Mouse (Mus musculus) MEL (cell line): ENCODE measurements around the gene Lsm2. TPM values are rescaled to one million over a fixed set of nuclear protein-coding genes. Genes with fewer than 3 reads are reported as not detected.
A peak's percentile ranks its signal among the peaks of the same experiment; 100 is the strongest.

Experiments
- DNase-seq: peaks from one replicate; pipeline ENCODE4 v3.0.0; 2011; ENCODE audit warnings: low read depth, low spot score
- H3K27ac ChIP-seq: 2 replicates; pipeline ENCODE4 v1.5.1; 2012; ENCODE audit warnings: low read depth, mild to moderate bottlenecking, control low read depth, low read length, moderate library complexity; ENCODE audit not compliant: control insufficient read depth
- H3K27me3 ChIP-seq, 2 experiments: fragments of 150-350 bp in 1 of 2; sonication (generic) in 1 of 2; 2 replicates each; pipeline ENCODE4 v1.6.1; 2012; ENCODE audit warnings: low read length in 2 of 2, mild to moderate bottlenecking in 2 of 2, improper control_type of control experiment in 1 of 2, moderate library complexity in 1 of 2; ENCODE audit not compliant: insufficient read depth in 2 of 2, control insufficient read depth in 1 of 2
- H3K36me3 ChIP-seq, 2 experiments: 2 replicates each; pipeline ENCODE4 v1.6.1; 2012 to 2014; ENCODE audit warnings: low read length in 2 of 2, improper control_type of control experiment in 1 of 2, inconsistent platforms in 1 of 2, mild to moderate bottlenecking in 1 of 2; ENCODE audit not compliant: insufficient read depth in 2 of 2, control insufficient read depth in 1 of 2
- H3K4me1 ChIP-seq, 2 experiments: fragments of 150-350 bp in 1 of 2; sonication (generic) in 1 of 2; 2 replicates each; pipeline ENCODE4 v1.6.1; 2012; ENCODE audit warnings: low read length in 2 of 2, improper control_type of control experiment in 1 of 2, mild to moderate bottlenecking in 1 of 2; ENCODE audit not compliant: insufficient read depth in 2 of 2, control insufficient read depth in 1 of 2
- H3K4me3 ChIP-seq, 2 experiments: fragments of 150-350 bp in 1 of 2; sonication (generic) in 1 of 2; 2 replicates each; pipeline ENCODE4 v1.5.1; 2012; ENCODE audit warnings: low read depth in 2 of 2, low read length in 2 of 2, mild to moderate bottlenecking in 2 of 2, moderate library complexity in 2 of 2, control low read depth in 1 of 2, improper control_type of control experiment in 1 of 2; ENCODE audit not compliant: control insufficient read depth in 1 of 2, insufficient read depth in 1 of 2
- H3K79me2 ChIP-seq: 2 replicates; pipeline ENCODE4 v1.6.1; 2012; ENCODE audit warnings: mild to moderate bottlenecking, low read length, moderate library complexity; ENCODE audit not compliant: control insufficient read depth, poor library complexity, insufficient read depth
- H3K9ac ChIP-seq: 2 replicates; pipeline ENCODE4 v1.6.1; 2012; ENCODE audit warnings: low read depth, mild to moderate bottlenecking, control low read depth, low read length, moderate library complexity; ENCODE audit not compliant: control insufficient read depth, poor library complexity, severe bottlenecking
- H3K9me3 ChIP-seq: fragments of 150-350 bp; sonication (generic); replicated peaks from 2 replicates; pipeline ENCODE4 v1.6.1; 2012; ENCODE audit warnings: mild to moderate bottlenecking, low read length, improper control_type of control experiment, moderate library complexity; ENCODE audit not compliant: insufficient read depth
- BHLHE40 ChIP-seq: IDR thresholded peaks from 2 replicates; pipeline ENCODE4 v1.6.1; 2012; ENCODE audit warnings: low read depth, mild to moderate bottlenecking, inconsistent platforms, low read length, improper control_type of control experiment, borderline replicate concordance
- CHD1 ChIP-seq: IDR thresholded peaks from 2 replicates; pipeline ENCODE4 v1.6.1; 2012; ENCODE audit warnings: low read depth, mild to moderate bottlenecking, inconsistent platforms, low read length, improper control_type of control experiment
- CHD2 ChIP-seq: IDR thresholded peaks from 2 replicates; pipeline ENCODE4 v1.6.1; 2011; ENCODE audit warnings: low read length, improper control_type of control experiment
- CTCF ChIP-seq, 3 experiments: IDR thresholded peaks in 2 of 3; conservative IDR thresholded peaks in 1 of 3; 2 replicates each; pipeline ENCODE4 v1.5.1; 2011 to 2012; ENCODE audit warnings: low read length in 3 of 3, low read depth in 2 of 3, mild to moderate bottlenecking in 2 of 3, improper control_type of control experiment in 1 of 3, inconsistent platforms in 1 of 3, mixed read lengths in 1 of 3, moderate library complexity in 1 of 3; ENCODE audit not compliant: control insufficient read depth in 1 of 3, insufficient read depth in 1 of 3, poor library complexity in 1 of 3, severe bottlenecking in 1 of 3
- E2F4 ChIP-seq: IDR thresholded peaks from 2 replicates; pipeline ENCODE4 v1.6.1; 2011; ENCODE audit warnings: low read depth, low read length, improper control_type of control experiment, borderline replicate concordance
- ELF1 ChIP-seq: IDR thresholded peaks from 2 replicates; pipeline ENCODE4 v1.6.1; 2014; ENCODE audit warnings: low read depth, mild to moderate bottlenecking, inconsistent platforms, low read length, improper control_type of control experiment, moderate library complexity
- EP300 ChIP-seq, 2 experiments: IDR thresholded peaks; 2 replicates each; pipeline ENCODE4 v1.6.1; 2011; ENCODE audit warnings: improper control_type of control experiment in 2 of 2, low read length in 2 of 2, low read depth in 1 of 2, mild to moderate bottlenecking in 1 of 2
- ETS1 ChIP-seq: IDR thresholded peaks from 2 replicates; pipeline ENCODE4 v1.6.1; 2012; ENCODE audit warnings: low read depth, mild to moderate bottlenecking, inconsistent platforms, low read length, improper control_type of control experiment, moderate library complexity
- GABPA ChIP-seq: IDR thresholded peaks from 2 replicates; pipeline ENCODE4 v1.6.1; 2012; ENCODE audit warnings: low read depth, mild to moderate bottlenecking, inconsistent platforms, low read length, improper control_type of control experiment, moderate library complexity
- GATA1 ChIP-seq: IDR thresholded peaks from 2 replicates; pipeline ENCODE4 v1.6.1; 2011; ENCODE audit warnings: low read depth, low read length, improper control_type of control experiment
- HCFC1 ChIP-seq: IDR thresholded peaks from 2 replicates; pipeline ENCODE4 v1.6.1; 2012; ENCODE audit warnings: low read depth, mild to moderate bottlenecking, inconsistent platforms, low read length, improper control_type of control experiment, moderate library complexity
- JUND ChIP-seq: IDR thresholded peaks from 2 replicates; pipeline ENCODE4 v1.6.1; 2011; ENCODE audit warnings: low read depth, mild to moderate bottlenecking, improper control_type of control experiment, low read length
- MAX ChIP-seq: IDR thresholded peaks from 2 replicates; pipeline ENCODE4 v1.6.1; 2011; ENCODE audit warnings: low read length, improper control_type of control experiment
- MAZ ChIP-seq: IDR thresholded peaks from 2 replicates; pipeline ENCODE4 v1.6.1; 2012; ENCODE audit warnings: low read depth, mild to moderate bottlenecking, inconsistent platforms, low read length, improper control_type of control experiment
- MXI1 ChIP-seq: IDR thresholded peaks from 2 replicates; pipeline ENCODE4 v1.6.1; 2011; ENCODE audit warnings: mild to moderate bottlenecking, low read depth, low read length, improper control_type of control experiment
- MYB ChIP-seq: IDR thresholded peaks from 2 replicates; pipeline ENCODE4 v1.6.1; 2011; ENCODE audit warnings: mild to moderate bottlenecking, low read depth, low read length, improper control_type of control experiment
- NRF1 ChIP-seq: IDR thresholded peaks from 2 replicates; pipeline ENCODE4 v1.6.1; 2014; ENCODE audit warnings: low read depth, mild to moderate bottlenecking, inconsistent platforms, low read length, improper control_type of control experiment, moderate library complexity; ENCODE audit not compliant: poor library complexity, insufficient read depth, severe bottlenecking
- POLR2A ChIP-seq, 2 experiments: IDR thresholded peaks; 2 replicates each; pipeline ENCODE4 v1.6.1; 2011 to 2012; ENCODE audit warnings: low read length in 2 of 2, mild to moderate bottlenecking in 2 of 2, control low read depth in 1 of 2, improper control_type of control experiment in 1 of 2, low read depth in 1 of 2, moderate library complexity in 1 of 2; ENCODE audit not compliant: control insufficient read depth in 1 of 2, insufficient read depth in 1 of 2, poor library complexity in 1 of 2
- POLR2AphosphoS2 ChIP-seq: IDR thresholded peaks from 2 replicates; pipeline ENCODE4 v1.6.1; 2011; ENCODE audit warnings: low read length, improper control_type of control experiment
- RAD21 ChIP-seq: IDR thresholded peaks from 2 replicates; pipeline ENCODE4 v1.6.1; 2011; ENCODE audit warnings: mild to moderate bottlenecking, low read depth, low read length, improper control_type of control experiment
- RCOR1 ChIP-seq: IDR thresholded peaks from 2 replicates; pipeline ENCODE4 v1.6.1; 2012; ENCODE audit warnings: low read depth, mild to moderate bottlenecking, inconsistent platforms, low read length, improper control_type of control experiment
- SIN3A ChIP-seq: IDR thresholded peaks from 2 replicates; pipeline ENCODE4 v1.6.1; 2012; ENCODE audit warnings: low read length, improper control_type of control experiment, inconsistent platforms
- SMC3 ChIP-seq: IDR thresholded peaks from 2 replicates; pipeline ENCODE4 v1.6.1; 2011; ENCODE audit warnings: low read depth, low read length, improper control_type of control experiment
- TAL1 ChIP-seq: IDR thresholded peaks from 2 replicates; pipeline ENCODE4 v1.6.1; 2012; ENCODE audit warnings: mild to moderate bottlenecking, inconsistent platforms, low read length, moderate library complexity, mixed read lengths
- TBP ChIP-seq: IDR thresholded peaks from 2 replicates; pipeline ENCODE4 v1.8.0; 2011; ENCODE audit warnings: low read depth, low read length, improper control_type of control experiment
- USF1 ChIP-seq: IDR thresholded peaks from 2 replicates; pipeline ENCODE4 v1.6.1; 2014; ENCODE audit warnings: low read depth, mild to moderate bottlenecking, inconsistent platforms, low read length, improper control_type of control experiment, moderate library complexity
- USF2 ChIP-seq, 2 experiments: IDR thresholded peaks; 2 replicates each; pipeline ENCODE4 v1.6.1; 2011 to 2012; ENCODE audit warnings: improper control_type of control experiment in 2 of 2, low read length in 2 of 2, borderline replicate concordance in 1 of 2, inconsistent platforms in 1 of 2, low read depth in 1 of 2, mild to moderate bottlenecking in 1 of 2; ENCODE audit not compliant: insufficient read depth in 1 of 2
- ZC3H11A ChIP-seq: IDR thresholded peaks from 2 replicates; pipeline ENCODE4 v1.6.1; 2012; ENCODE audit warnings: low read depth, mild to moderate bottlenecking, inconsistent platforms, low read length, improper control_type of control experiment
- ZKSCAN1 ChIP-seq: IDR thresholded peaks from 2 replicates; pipeline ENCODE4 v1.6.1; 2012; ENCODE audit warnings: low read depth, mild to moderate bottlenecking, inconsistent platforms, low read length, improper control_type of control experiment, moderate library complexity
- ZMIZ1 ChIP-seq: IDR thresholded peaks from 2 replicates; pipeline ENCODE4 v1.6.1; 2012; ENCODE audit warnings: low read depth, mild to moderate bottlenecking, inconsistent platforms, low read length, improper control_type of control experiment, moderate library complexity
- polyA plus RNA-seq, 2 experiments: library from polyadenylated mRNA; stranded (reverse) in 1 of 2; unstranded in 1 of 2; fragments of >175 nt in 1 of 2; fragments of >200 nt in 1 of 2; gene quantifications; 2 replicates each; pipeline versions ENCODE4 v1.2.1 to v1.2.4; 2012; ENCODE audit warnings: low replicate concordance in 2 of 2, low read depth in 1 of 2; ENCODE audit not compliant: insufficient read length in 2 of 2, insufficient read depth in 1 of 2, missing spikeins in 1 of 2
- total RNA-seq: library from RNA; depleted of rRNA; stranded (reverse); fragments of 300-350 nt; gene quantifications from 2 replicates; pipeline ENCODE4 v1.2.3, GENCODE M21; 2012

Lsm2 gene
- total and polyA plus RNA-seq, 3 experiments: 57.9 to 180 TPM; not detected in 1

GRCm38 (mm10) chr17:35020551-35020950 is 38.9 kb downstream of the Lsm2 start:
- no peaks in the 10 kb centered on the region for H3K27me3 ChIP-seq
- H3K36me3 ChIP-seq: peaks cover 0 to 41% of the 10 kb centered on the region in 2 experiments; a peak in 2 of 4 replicates
- H3K79me2 ChIP-seq: peaks cover 22% of the 10 kb centered on the region
- TF ChIP-seq ZMIZ1 (no peak), MXI1 (no peak), RAD21 (no peak), RCOR1 (no peak), MYB (no peak), USF2 (IDR thresholded peaks at IDR 0.05; ENCODE audit: borderline replicate concordance in 1 of 2, insufficient read depth in 1 of 2, low read depth in 1 of 2, low read length in 2 of 2) (no peak)
- DNase-seq: no peak
- no peaks in the 10 kb centered on the region for H3K9me3 ChIP-seq
- H3K27ac ChIP-seq: peak overlapping the region; percentile 96
- H3K9ac ChIP-seq: peak overlapping the region; percentile 63
- peaks cover 14 to 54% of the 10 kb centered on the region in 2 experiments for H3K4me1 ChIP-seq
- no peak overlapping the region for H3K4me3 ChIP-seq

GRCm38 (mm10) chr17:35021163-35021808 is 39.6 kb downstream of the Lsm2 start:
- Histone ChIP-seq H3K4me1 (peaks cover 14 to 58% of the 10 kb centered on the region in 2 experiments), H3K4me3 (peak overlapping the region in 1 of 2 experiments; percentile 31; a peak in 1 of 4 replicates)
- TF ChIP-seq GATA1 (no peak), SMC3 (peak; percentile 90), GABPA (no peak), SIN3A (no peak), CHD1 (no peak), ZKSCAN1 (no peak), E2F4 (no peak), ZMIZ1 (no peak; the same call in 1 of the 2 replicates), MAX (no peak), NRF1 (no peak), TBP (peak; percentile 62; the same call in 1 of the 2 replicates), CTCF (IDR thresholded peaks at IDR 0.05 in 2 of 3, conservative IDR thresholded peaks at IDR 0.05 in 1 of 3; ENCODE audit: control insufficient read depth in 1 of 3, insufficient read depth in 1 of 3, low read depth in 2 of 3, low read length in 3 of 3, poor library complexity in 1 of 3, severe bottlenecking in 1 of 3) (peak; percentile 93 to 99 (median 95)), MXI1 (peak; percentile 1; the same call in 1 of the 2 replicates), ETS1 (peak; percentile 15; the same call in 1 of the 2 replicates), CHD2 (peak; percentile 6; the same call in 1 of the 2 replicates), JUND (no peak), USF1 (no peak), TAL1 (no peak), BHLHE40 (no peak), HCFC1 (no peak), MAZ (peak; percentile 15; the same call in 1 of the 2 replicates), ELF1 (no peak), ZC3H11A (peak; percentile 80), RAD21 (peak; percentile 84), EP300 (IDR thresholded peaks at IDR 0.05; ENCODE audit: low read depth in 1 of 2, low read length in 2 of 2) (peak in 1 of 2 experiments; percentile 45; a peak in 1 of 4 replicates), RCOR1 (no peak), USF2 (IDR thresholded peaks at IDR 0.05; ENCODE audit: borderline replicate concordance in 1 of 2, insufficient read depth in 1 of 2, low read depth in 1 of 2, low read length in 2 of 2) (no peak), POLR2AphosphoS2 (peak; percentile 1; the same call in 1 of the 2 replicates), POLR2A (IDR thresholded peaks at IDR 0.05; ENCODE audit: control insufficient read depth in 1 of 2, insufficient read depth in 1 of 2, low read depth in 1 of 2, low read length in 2 of 2, poor library complexity in 1 of 2) (no peak; a peak in 1 of 4 replicates)

More at GRCm38 (mm10) chr17:35021163-35021808, 39.6 kb downstream of the Lsm2 start:
- H3K36me3 ChIP-seq: peaks cover 0 to 46% of the 10 kb centered on the region in 2 experiments; a peak in 2 of 4 replicates
- H3K9ac ChIP-seq: peak overlapping the region; percentile 66
- H3K27me3 ChIP-seq: no peaks in the 10 kb centered on the region
- peaks cover 29% of the 10 kb centered on the region for H3K79me2 ChIP-seq
- peak overlapping the region; percentile 96 for H3K27ac ChIP-seq
- peak; percentile 90 for DNase-seq
- H3K9me3 ChIP-seq: no peaks in the 10 kb centered on the region
